Mouse (Mus musculus) cerebellum, adult 2 months (tissue): ENCODE measurements at regions not wholly inside any gene's neighbourhood (a gene's known extent, or its start where the extent isn't known, plus 50 kb on each side); places are given as distances from the start of the nearest gene placed in this dataset.
A peak's percentile ranks its signal among the peaks of the same experiment; 100 is the strongest.

Experiments
- DNase-seq, 2 experiments: peaks; one replicate each; pipeline ENCODE4 v3.0.0; 2021
- H3K27ac ChIP-seq: fragments of 200-500 bp; 2 replicates; pipeline ENCODE4 v1.5.1; 2012; ENCODE audit warnings: low read length, control low read depth, inconsistent platforms; ENCODE audit not compliant: insufficient read depth
- H3K27me3 ChIP-seq: fragments of 200-500 bp; 2 replicates; pipeline ENCODE4 v1.6.1; 2012; ENCODE audit warnings: inconsistent platforms, mild to moderate bottlenecking, low read length, moderate library complexity; ENCODE audit not compliant: control insufficient read depth, insufficient read depth
- H3K4me1 ChIP-seq: fragments of 200-500 bp; 2 replicates; pipeline ENCODE4 v1.6.1; 2011; ENCODE audit warnings: low read length; ENCODE audit not compliant: control insufficient read depth, insufficient read depth
- H3K4me3 ChIP-seq: fragments of 200-500 bp; replicated peaks from 2 replicates; pipeline ENCODE3; 2011; ENCODE audit warnings: mild to moderate bottlenecking, low read depth, low read length, control low read depth; ENCODE audit not compliant: insufficient read depth
- CTCF ChIP-seq: fragments of 200-500 bp; IDR thresholded peaks from 2 replicates; pipeline ENCODE4 v1.5.1; 2011; ENCODE audit warnings: low read depth, mild to moderate bottlenecking, control low read depth, low read length, moderate library complexity, borderline replicate concordance; ENCODE audit not compliant: insufficient read depth
- POLR2A ChIP-seq: fragments of 200-500 bp; IDR thresholded peaks from 2 replicates; pipeline ENCODE4 v1.6.1; 2011; ENCODE audit warnings: low read length, control low read depth, borderline replicate concordance; ENCODE audit not compliant: insufficient read depth
- WGBS: fragments of 180-500 bp; shearing (Covaris S2); methylation state at CpG from one replicate; pipeline ENCODE4 v1.1.7; 2018; 5-methylcytosine and 5-hydroxymethylcytosine counted together

DNA sequence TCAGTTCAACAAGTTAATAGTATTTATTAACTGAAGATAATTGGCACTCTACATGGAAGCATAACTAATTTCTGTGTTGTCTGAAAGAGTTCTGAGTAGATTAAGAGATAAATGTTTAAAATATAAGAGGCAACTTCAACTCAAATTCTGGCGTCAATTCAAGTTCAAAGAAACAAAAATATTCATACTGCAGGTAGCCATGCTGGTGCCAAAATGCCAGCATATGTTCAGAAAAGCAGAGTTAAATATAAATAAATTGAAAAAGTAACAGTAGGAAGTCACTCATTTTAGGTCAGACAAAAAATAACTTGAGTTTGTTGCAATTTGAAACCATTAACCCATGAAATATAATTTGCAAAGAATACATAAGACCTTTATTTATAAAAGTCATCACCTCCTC lies 1786.5 kb downstream of the Olfm4 start:
- peak; percentile 17 to 78 for DNase-seq
- Histone ChIP-seq H3K4me3 (no peak overlapping the region), H3K27me3 (no peaks in the 10 kb centered on the region), H3K27ac (no peak overlapping the region), H3K4me1 (peaks cover 7% of the 10 kb centered on the region; the same call in 1 of the 2 replicates)
- 12% methylated on average over 1 of the region's 1 CpGs for WGBS
- TF ChIP-seq CTCF (no peak), POLR2A (no peak)

DNA sequence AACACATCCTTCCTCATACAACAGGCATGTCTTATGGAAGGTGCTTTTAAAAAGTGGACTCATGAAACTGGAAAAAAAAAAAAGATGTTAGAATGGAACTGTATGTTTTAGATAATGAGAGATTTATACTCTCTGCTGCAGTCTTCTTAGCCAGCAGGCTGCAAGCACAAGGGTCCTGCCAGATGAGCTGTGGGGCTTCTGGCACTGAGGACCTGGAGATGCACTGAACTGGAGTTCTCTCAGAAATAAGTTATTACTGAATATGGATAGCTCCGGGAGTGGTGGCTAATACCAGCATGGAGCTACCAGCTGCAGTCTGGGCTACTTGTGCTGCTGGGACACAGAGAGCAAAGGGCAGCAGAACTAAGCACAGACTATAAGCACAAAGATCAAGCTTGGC lies 1787.9 kb downstream of the Olfm4 start:
- peak; percentile 30 to 45 for DNase-seq
- TF ChIP-seq POLR2A, result no peak
- TF ChIP-seq CTCF, result no peak
- no peaks in the 10 kb centered on the region for H3K27me3 ChIP-seq
- no peak overlapping the region for H3K27ac ChIP-seq
- H3K4me1 ChIP-seq, result peaks cover 7% of the 10 kb centered on the region; the same call in 1 of the 2 replicates
- 18% methylated on average over 1 of the region's 1 CpGs for WGBS
- no peak overlapping the region for H3K4me3 ChIP-seq

DNA sequence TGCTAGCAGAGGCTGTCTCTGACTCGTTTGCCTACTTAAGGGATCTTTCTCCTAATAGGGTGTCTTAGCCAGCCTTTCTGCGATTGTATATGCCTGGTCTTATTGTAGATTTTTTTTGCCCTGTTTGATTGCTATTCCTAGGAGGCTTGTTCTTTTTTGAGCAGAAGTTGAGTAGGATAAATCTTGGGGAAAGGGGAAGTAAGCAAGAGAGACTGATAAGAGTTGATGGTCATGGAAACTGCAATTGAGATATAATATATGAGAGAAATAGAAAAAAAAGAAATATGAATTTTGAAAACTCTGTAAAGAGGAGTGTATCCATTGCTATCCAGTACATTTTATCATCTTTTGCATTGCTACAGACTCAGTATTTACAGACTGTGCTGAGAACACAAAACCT lies 1805.0 kb downstream of the Olfm4 start:
- no peak for DNase-seq
- Histone ChIP-seq H3K27ac (no peak overlapping the region), H3K27me3 (no peaks in the 10 kb centered on the region), H3K4me3 (no peak overlapping the region), H3K4me1 (no peaks in the 10 kb centered on the region)
- WGBS, result 67% methylated on average over 2 of the region's 2 CpGs
- no peak for TF ChIP-seq POLR2A
- TF ChIP-seq CTCF, result no peak

DNA sequence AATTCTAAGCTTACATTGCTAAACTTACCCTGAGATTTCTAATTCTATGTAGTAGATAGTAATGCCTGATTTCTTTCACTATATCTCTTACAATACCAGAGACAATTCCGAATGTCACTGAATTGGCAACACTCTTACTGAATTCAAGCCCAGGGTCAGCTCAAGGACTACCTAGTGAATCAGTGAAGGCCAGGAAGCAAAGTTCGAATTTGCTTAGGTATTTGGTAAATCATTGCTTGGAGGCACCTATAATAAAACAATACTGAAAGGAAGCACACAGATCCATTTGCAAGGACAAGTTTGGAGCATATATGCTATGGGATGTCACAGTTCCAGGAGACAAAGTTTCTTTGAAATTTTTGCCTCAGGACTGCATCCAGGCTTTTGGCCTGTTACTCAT lies 1839.9 kb downstream of the Olfm4 start:
- no peak overlapping the region for H3K27ac ChIP-seq
- H3K27me3 ChIP-seq, result no peaks in the 10 kb centered on the region
- H3K4me1 ChIP-seq, result no peaks in the 10 kb centered on the region
- WGBS, result 80% methylated on average over 2 of the region's 2 CpGs
- no peak overlapping the region for H3K4me3 ChIP-seq
- no peak for TF ChIP-seq CTCF
- TF ChIP-seq POLR2A, result no peak
- no peak for DNase-seq

DNA sequence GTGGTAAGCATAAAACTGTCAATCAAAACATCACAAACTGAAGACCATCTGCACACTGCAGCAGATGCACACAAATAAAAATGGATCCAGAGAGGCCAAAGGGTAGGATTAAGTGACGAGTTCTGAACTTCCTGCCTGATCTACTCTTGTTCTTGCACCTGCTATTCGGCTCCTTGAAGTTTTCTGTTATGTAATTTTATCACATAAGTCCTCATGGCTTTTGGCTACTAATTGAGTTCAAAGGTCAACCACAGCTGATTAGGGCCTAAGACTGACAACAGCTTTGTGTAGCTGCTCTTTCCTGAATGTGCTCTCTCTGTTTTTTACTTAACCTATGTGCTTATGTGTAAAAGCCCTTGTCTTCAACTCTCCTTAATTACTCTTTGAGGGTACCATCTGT lies 1874.7 kb downstream of the Olfm4 start:
- no peak overlapping the region for H3K4me3 ChIP-seq
- no peaks in the 10 kb centered on the region for H3K4me1 ChIP-seq
- H3K27ac ChIP-seq, result no peak overlapping the region
- no peaks in the 10 kb centered on the region for H3K27me3 ChIP-seq
- TF ChIP-seq POLR2A, result no peak
- no peak for TF ChIP-seq CTCF
- no peak for DNase-seq
- WGBS, result 81% methylated on average over 2 of the region's 2 CpGs

DNA sequence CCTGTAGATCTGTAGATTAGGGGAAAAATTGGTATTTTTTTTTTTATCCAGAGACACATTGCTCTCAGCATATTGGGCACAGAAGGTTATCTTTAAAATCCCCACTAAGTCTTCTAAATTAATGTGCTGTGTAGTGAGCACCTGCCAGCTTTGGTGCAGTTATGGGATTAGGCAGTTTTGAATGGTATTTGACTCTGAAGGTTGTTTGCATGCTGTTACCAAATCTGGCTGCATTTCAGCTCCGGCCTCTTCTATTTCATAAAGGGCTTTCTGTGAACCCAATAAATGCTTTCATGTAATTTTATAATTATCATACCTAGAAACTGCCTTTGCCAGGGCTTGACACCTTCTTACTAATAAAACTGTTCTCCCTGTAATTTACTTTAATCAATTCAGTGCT lies 1886.5 kb downstream of the Olfm4 start:
- TF ChIP-seq POLR2A (no peak), CTCF (no peak)
- Histone ChIP-seq H3K27ac (no peak overlapping the region), H3K4me1 (no peaks in the 10 kb centered on the region), H3K27me3 (no peaks in the 10 kb centered on the region), H3K4me3 (no peak overlapping the region)
- WGBS, result 11% methylated on average over 1 of the region's 1 CpGs
- DNase-seq, result peak; percentile 12 to 58
